Mouse (Mus musculus) testis, adult 2 months (tissue): ENCODE measurements around the gene Cep135.

Experiments used
- CTCF ChIP-seq: fragments of 200-500 bp; IDR thresholded peaks from 2 replicates; pipeline ENCODE4 v1.5.1; 2012; ENCODE audit warnings: low read depth, mild to moderate bottlenecking, inconsistent platforms, low read length, moderate library complexity; ENCODE audit not compliant: control insufficient read depth, insufficient read depth, insufficient replicate concordance
- POLR2A ChIP-seq: fragments of 200-500 bp; IDR thresholded peaks from 2 replicates; pipeline ENCODE4 v1.6.1; 2012; ENCODE audit warnings: low read depth, mild to moderate bottlenecking, inconsistent platforms, low read length, moderate library complexity; ENCODE audit not compliant: control insufficient read depth

- TF ChIP-seq CTCF (no peak), POLR2A (no peak)
These were observed 24.5 kb downstream of the Cep135 start for GRCm38 (mm10) chr5:76612867-76613499.
